Mouse (Mus musculus) gastrocnemius, postnatal 14 days (tissue): ENCODE measurements around the gene Gm45902. TPM values are rescaled to one million over a fixed set of nuclear protein-coding genes. Genes with fewer than 3 reads are reported as not detected.

ENCODE experiments used
- DNase-seq: peaks from one replicate; pipeline ENCODE4 v3.0.0; 2021; ENCODE audit warnings: mixed read lengths
- intact Hi-C: fragments of 180-260 bp; cut with DNase I; formaldehyde crosslinking; loops from one replicate; pipeline ENCODE4 v1.15.1; 2025; ENCODE audit warnings: low total_unique reads
- long read RNA-seq, 2 experiments: library from polyadenylated mRNA; stranded (forward); transcript quantifications; one replicate each; pipeline ENCODE4 v2.0.0; 2021
- total RNA-seq, 2 experiments: library from RNA; stranded (reverse); gene quantifications; 2 replicates each; pipeline ENCODE4 v1.2.3; 2021

The Gm45902 gene
- total RNA-seq, result 1 to 10 TPM; 1.1 to 1.2 TPM
- long read RNA-seq, experiment 1, full-length matches to known transcripts, result 1 of 1 reads
- long read RNA-seq, experiment 1, partial matches to known transcripts, result 0 of 1 reads
- long read RNA-seq, experiment 1, other reads (novel, unspliced or antisense), result 0 of 1 reads
- long read RNA-seq, experiment 2, partial matches to known transcripts, result 1 of 1 reads
- long read RNA-seq, experiment 2, other reads (novel, unspliced or antisense), result 0 of 1 reads

DNA sequence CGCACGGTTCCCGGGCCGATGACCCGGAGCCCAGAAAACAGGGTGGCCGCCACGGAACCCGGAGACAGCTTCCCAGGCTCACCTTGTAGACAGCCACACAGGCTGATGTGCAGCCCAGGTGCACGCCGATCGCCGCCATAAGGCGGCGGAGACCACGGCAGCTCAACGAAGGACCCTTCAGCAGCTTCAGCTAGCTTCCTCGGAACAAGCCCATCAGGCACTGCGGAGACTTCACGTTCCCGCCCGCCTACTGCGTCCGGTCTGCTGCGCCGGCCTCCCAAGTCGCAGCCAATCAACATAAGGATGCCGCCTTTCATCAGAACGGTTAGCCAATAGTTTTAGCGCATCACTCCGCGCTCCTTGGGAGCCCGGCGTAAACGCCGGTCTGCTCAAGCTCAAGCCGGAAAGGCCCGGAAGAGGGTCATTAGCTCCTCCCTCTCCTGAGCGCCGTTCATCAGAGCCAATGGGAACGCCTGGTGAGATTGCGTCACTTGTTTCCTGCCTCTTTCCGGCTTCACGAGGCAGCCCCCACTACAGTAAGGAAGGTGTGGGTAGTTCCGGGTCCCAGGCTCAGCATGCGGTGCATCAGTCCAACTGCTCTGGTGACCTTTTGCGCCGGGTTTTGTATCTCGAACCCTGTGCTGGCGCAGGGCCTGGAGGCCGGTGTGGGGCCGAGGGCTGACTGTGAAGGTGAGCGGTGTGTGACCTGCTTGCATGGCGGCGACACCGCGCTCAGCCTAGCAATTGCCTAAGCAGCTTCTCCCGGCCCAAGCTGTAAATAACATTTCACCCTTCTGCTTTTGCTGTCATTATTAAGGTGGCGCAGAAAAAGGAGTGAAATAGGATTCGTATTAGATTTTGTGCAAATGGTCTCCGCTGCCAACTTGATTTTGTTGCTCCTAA lies at the start of gene Gm45902, which contains the start of the genes Hspa14 and Cdnf:
TSS of gene Gm45902 (minus strand) at position 239 of the 903 bp plus-strand sequence.
TSS of gene Hspa14 (minus strand) at position 263 of the 903 bp plus-strand sequence.
TSS of gene Cdnf (plus strand) at position 479 of the 903 bp plus-strand sequence.
- intact Hi-C loops, result no loop called here
- DNase-seq, result peak; percentile 93

DNA sequence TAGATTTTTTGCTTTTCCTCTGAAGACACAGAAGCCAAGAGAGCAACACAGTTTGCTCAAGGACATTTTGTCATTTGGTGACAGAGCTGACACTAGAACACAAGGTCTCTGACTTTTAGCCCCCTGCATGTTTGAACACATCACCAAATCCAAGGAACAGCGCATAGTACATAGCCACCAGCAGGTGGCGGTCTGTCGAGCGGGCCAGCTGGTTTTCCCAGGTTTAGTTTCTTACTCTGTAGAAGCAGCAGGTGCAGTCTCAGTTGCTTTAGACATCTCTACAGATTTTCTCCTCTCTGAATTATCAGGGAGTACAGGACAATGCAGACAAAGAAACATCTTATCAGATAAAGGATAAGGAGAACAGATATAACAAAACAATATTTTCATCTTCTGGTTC lies 34.0 kb upstream of the Gm45902 start:
- DNase-seq, result peak; percentile 40
- intact Hi-C loops, result no loop called here

- intact Hi-C loops, result no loop called here
- DNase-seq, result no peak
Measured at GRCm38 (mm10) chr2:3546055-3546454, 33.5 kb upstream of the Gm45902 start.

GRCm38 (mm10) chr2:3541307-3542079 lies 28.9 kb upstream of the Gm45902 start:
- intact Hi-C loops, result no loop called here

GRCm38 (mm10) chr2:3526288-3526687 lies 13.7 kb upstream of the Gm45902 start:
- no peak for DNase-seq
- intact Hi-C loops, result no loop called here

More at GRCm38 (mm10) chr2:3541307-3542079, 28.9 kb upstream of the Gm45902 start:
- DNase-seq, result no peak

DNA sequence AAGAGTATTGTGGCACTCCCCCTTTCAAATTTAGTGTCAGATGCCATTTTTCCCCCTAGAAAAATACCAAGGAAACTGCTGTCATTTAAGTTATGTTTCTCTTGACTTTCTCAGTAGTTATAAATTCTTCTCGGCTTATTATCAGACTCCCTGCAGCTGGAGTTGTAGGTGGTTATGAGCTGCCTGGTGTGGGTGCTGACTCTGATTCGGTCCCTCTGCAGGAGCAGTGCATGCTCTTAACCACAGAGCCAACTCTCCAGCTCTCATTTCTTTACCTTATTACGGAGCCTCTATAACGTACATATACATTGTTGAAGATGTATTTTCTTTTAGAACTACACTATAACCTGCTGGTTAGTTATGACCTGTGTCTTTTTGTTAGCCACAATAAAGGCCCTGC lies 10.0 kb upstream of the Gm45902 start:
- intact Hi-C loops, result no loop called here
- no peak for DNase-seq

GRCm38 (mm10) chr2:3512076-3512475 lies 514 bp downstream of the Gm45902 start:
- DNase-seq, result no peak
- intact Hi-C loops, result no loop called here

- intact Hi-C loops, result no loop called here
- DNase-seq, result no peak
Measured at GRCm38 (mm10) chr2:3500886-3501285, 11.7 kb downstream of the Gm45902 start.

- intact Hi-C loops, result no loop called here
- DNase-seq, result no peak
Measured at GRCm38 (mm10) chr2:3499543-3499942, 13.0 kb downstream of the Gm45902 start.

- intact Hi-C loops, result no loop called here
- DNase-seq, result no peak
Measured at GRCm38 (mm10) chr2:3493833-3494409, 18.7 kb downstream of the Gm45902 start.

- DNase-seq, result no peak
- intact Hi-C loops, result no loop called here
Measured at GRCm38 (mm10) chr2:3489816-3490215, 22.8 kb downstream of the Gm45902 start.

DNA sequence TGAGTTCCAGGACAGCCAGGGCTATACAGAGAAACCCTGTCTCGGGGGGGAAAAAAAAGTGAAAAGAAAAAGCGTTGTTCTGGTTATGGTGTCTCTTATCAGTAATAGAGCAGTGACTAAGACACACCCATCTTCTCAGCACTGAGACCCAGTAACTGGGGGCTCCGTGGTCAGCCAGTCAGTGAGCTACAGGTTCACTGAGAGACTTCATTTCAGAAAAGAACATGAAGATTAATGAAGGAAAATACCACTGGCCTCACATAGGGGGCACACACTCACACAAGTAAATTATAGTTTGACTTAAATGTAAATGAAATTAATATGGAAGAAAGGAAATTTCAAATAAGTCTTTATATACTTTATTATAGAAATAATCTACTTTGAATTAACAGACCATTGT lies 32.4 kb downstream of the Gm45902 start:
- DNase-seq, result no peak
- intact Hi-C loops, result no loop called here

GRCm38 (mm10) chr2:3475746-3476251 lies 36.8 kb downstream of the Gm45902 start:
- no peak for DNase-seq
- intact Hi-C loops, result no loop called here

GRCm38 (mm10) chr2:3474861-3475283 lies 37.7 kb downstream of the Gm45902 start, which contains the start of gene Suv39h2:
Suv39h2 (minus strand) TSS chr2:3475031.
- DNase-seq, result peak; percentile 98
- intact Hi-C loops, result no loop called here

GRCm38 (mm10) chr2:3474361-3474805 lies 38.2 kb downstream of the Gm45902 start:
- intact Hi-C loops, result no loop called here
- DNase-seq, result peak; percentile 34

DNA sequence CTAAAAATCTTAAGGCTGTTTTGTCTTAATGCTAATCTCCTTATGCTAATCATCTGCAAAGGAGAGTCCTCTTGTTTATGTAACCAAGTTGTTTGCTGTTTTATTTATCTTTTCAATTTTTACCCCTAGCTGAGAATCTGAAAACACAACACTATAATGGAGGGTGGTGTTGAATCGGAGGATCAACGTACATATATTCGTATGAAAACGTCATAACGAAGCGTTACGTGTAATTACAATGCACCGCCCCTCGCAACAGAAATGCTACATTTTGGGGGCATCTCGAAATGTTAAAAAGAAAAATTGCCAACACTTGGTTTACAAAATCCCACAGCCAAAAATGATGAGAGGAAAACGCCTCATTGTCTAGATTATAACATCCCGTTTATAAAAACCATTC lies 38.7 kb downstream of the Gm45902 start:
- no peak for DNase-seq
- intact Hi-C loops, result no loop called here

DNA sequence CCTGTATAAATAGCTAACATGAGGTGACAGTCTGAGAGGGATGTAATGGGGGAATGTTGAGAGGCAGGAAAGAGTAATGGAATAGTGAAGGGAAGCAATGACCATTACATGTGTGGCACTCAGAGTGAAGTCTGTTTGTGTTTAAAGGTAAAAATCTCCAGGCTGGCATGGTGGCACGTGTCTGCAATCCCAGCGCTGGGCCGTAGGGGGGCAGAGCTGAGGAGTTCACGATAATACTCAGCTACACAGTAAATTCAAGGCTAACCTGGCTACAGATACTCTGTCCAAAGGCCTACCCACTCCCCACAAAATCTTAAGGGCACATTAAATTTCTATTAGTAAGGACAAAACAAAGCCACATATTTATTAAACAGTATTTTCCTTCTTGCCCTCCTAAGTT lies 56.0 kb downstream of the Gm45902 start:
- no peak for DNase-seq
- intact Hi-C loops, result no loop called here
